Mouse (Mus musculus) effector memory CD4-positive, alpha-beta T cell, adult 7 months (primary cell): ENCODE results near the gene Dis3l. TPM values are rescaled to one million over a fixed set of nuclear protein-coding genes. Genes with fewer than 3 reads are reported as not detected.

Experiments used
- polyA plus RNA-seq: library from polyadenylated mRNA; unstranded; fragments of 100-300 nt; shearing (Covaris generic); gene quantifications from one replicate; pipeline ENCODE4 v1.2.1, GENCODE M21; 2017

The Dis3l gene
- 15.7 TPM for polyA plus RNA-seq

DNA sequence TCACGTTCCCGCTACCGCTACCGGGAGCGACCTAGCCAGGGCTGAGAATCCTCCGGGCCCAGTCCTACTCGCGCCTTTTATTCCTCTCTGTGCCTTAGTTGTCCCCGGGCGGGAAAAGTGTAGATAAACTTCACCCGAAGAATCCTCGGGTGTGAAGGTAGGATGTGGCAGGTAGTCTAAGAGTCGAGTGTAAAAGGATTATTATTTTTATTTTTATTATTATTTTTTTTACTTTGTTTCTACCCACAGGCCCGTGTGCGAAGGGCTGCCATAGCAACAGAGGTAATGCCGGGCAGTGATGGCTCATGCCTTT, at the start of gene Dis3l:
TSS of gene Dis3l (minus strand) at position 35 of the 313 bp plus-strand sequence.

DNA sequence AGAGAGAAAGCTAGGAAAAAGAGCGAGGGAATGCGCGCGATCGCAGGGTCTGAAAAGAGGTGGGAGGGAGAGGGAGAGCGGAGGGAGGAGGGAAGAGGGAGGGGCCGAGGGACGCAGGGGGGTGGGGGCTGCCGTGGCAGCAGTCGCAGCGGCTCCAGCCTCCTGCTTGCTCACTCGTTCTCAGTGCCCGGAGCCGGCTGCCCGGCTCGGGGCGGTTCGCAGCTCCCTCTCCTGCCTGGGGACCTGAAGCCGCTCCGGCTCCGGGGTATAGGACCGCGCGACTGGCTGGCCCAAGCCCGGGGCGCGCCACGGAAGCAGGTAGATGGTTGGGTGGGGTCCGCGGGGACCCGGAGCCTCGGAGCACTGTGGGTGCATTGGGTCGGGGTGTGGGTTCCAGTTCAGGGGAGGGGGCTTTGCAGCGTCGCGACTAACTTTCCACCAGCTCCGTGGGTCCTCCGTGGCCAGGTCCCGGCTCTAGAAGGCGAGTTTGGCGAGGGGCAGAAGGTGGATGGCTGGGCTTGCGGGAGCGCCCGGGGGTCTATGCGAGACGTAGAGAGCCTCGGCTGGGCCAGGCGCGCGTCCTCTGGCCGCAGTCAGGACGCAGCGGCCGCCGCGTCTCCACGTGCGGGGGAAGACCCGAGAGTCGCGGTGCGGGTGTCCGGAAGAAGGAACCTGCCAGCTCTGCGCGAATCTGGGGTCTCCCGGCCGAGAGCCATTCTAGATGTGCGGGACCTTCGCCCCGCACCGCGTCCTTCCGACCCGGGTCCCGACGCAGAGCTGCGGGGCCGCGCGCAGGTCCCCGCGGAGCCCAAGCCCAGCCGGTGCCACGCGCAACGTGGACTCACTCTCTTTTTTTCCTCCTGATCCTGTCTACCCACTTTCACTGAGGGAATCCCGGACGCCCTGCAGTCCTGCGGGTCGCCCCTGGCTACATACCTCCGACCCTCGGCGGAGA, 44.7 kb upstream of the Dis3l start, which contains the start of gene Megf11:
TSS of gene Megf11 (plus strand) at position 116 of the 955 bp plus-strand sequence.

DNA sequence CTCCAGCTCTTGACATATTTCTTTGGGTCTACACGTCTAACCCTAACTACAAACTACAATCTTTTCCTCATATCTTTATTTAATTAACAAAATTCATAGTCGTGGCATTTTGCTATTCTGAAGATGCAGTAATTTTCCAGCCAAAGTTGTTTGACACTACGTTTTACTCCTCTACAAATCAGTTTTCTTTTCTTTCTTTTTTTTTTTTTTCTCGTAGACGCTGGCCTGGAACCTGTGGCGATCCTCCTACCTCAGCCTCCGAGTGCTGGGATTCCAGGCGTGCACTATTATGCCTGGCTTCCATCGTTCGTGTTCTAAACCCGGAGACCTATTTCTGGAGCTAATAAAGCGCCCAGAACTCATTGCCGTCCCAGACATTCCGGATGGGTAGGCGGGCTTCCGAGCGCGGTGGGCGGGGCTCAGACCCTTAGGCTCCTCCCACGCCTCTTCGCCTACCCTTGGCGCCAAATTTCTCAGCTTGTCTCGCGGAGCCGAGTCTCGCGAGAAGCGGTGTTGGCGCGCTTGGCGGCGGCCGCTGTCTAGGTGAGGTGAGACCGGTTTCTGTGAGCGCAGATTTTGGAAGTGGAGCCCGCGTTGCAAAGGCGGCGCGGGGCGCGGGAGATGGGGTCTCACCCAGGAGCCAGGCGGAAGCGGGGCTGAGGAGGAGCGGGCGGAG, 59.8 kb downstream of the Dis3l start, which contains the start of gene Tipin:
TSS of gene Tipin (plus strand) at position 477 of the 676 bp plus-strand sequence.

Other genes with a start within 250 kb of the Dis3l start
- 2.8 TPM for gene Lctl, start 224.1 kb downstream of the Dis3l start, polyA plus RNA-seq
- 2.4 TPM for gene Zwilch, start 168.2 kb downstream of the Dis3l start, polyA plus RNA-seq
- gene Rpl4, start 167.9 kb downstream of the Dis3l start, polyA plus RNA-seq, result 1,626 TPM
- 30.1 TPM for gene Snapc5, start 162.0 kb downstream of the Dis3l start, polyA plus RNA-seq
- gene Uchl4, start 106.1 kb downstream of the Dis3l start, polyA plus RNA-seq, result 11.6 TPM
- 84.9 TPM for gene Map2k1, start 87.7 kb downstream of the Dis3l start, polyA plus RNA-seq
- 20.1 TPM for gene Tipin, start 59.7 kb downstream of the Dis3l start, polyA plus RNA-seq
- gene Megf11, start 44.3 kb upstream of the Dis3l start, polyA plus RNA-seq, result 0.20 TPM